Mouse (Mus musculus): Measurements from ENCODE around the gene Hs6st2. TPM values are rescaled to one million over a fixed set of nuclear protein-coding genes. Genes with fewer than 3 reads are reported as not detected.
A peak's percentile ranks its signal among the peaks of the same experiment; 100 is the strongest.

The Hs6st2 gene
- polyA plus RNA-seq, 1 experiment from 2014 or later, result 26.8 TPM

- Histone ChIP-seq H3K36me3 (ENCODE audit: control insufficient read depth, insufficient read depth, low read length) (no peaks in the 10 kb centered on the region), H3K9ac (ENCODE audit: low read depth, low read length) (no peak overlapping the region)
- ATAC-seq (ENCODE audit: low read depth), result no peak
Measured at GRCm38 (mm10) chrX:51606231-51606863, 75.3 kb downstream of the Hs6st2 start.

GRCm38 (mm10) chrX:51592751-51593150 lies 88.9 kb downstream of the Hs6st2 start:
- Histone ChIP-seq H3K4me1 (ENCODE audit: control insufficient read depth, insufficient read depth, low read length) (no peaks in the 10 kb centered on the region), H3K9ac (ENCODE audit: low read depth, low read length) (no peak overlapping the region), H3K36me3 (ENCODE audit: control insufficient read depth, insufficient read depth, low read length) (no peaks in the 10 kb centered on the region), H3K27me3 (replicated peaks; ENCODE audit: control insufficient read depth, insufficient read depth, low read length) (no peaks in the 10 kb centered on the region), H3K4me3 (ENCODE audit: low read depth, low read length) (no peak overlapping the region), H3K4me2 (ENCODE audit: low read depth, low read length) (no peak overlapping the region), H3K27ac (replicated peaks; ENCODE audit: low read depth, low read length) (no peak overlapping the region), H3K9me3 (ENCODE audit: control insufficient read depth, low read length) (0 out of 2 replicates have a peak, but pooled peaks cover 4% of the 10 kb centered on the region)
- ATAC-seq (ENCODE audit: low read depth), result no peak
- 91% methylated on average over 1 of the region's 1 CpGs for WGBS
- no peak for DNase-seq (ENCODE audit: low spot score)

More at GRCm38 (mm10) chrX:51606231-51606863, 75.3 kb downstream of the Hs6st2 start:
- DNase-seq (ENCODE audit: low spot score), result no peak
- Histone ChIP-seq H3K9me3 (ENCODE audit: control insufficient read depth, low read length) (no peaks in the 10 kb centered on the region), H3K4me1 (ENCODE audit: control insufficient read depth, insufficient read depth, low read length) (no peaks in the 10 kb centered on the region), H3K4me3 (ENCODE audit: low read depth, low read length) (no peak overlapping the region), H3K27ac (replicated peaks; ENCODE audit: low read depth, low read length) (no peak overlapping the region), H3K4me2 (ENCODE audit: low read depth, low read length) (no peak overlapping the region), H3K27me3 (replicated peaks; ENCODE audit: control insufficient read depth, insufficient read depth, low read length) (no peaks in the 10 kb centered on the region; the same call in 1 of the 2 replicates)
- WGBS, result 73% methylated on average over 6 of the region's 6 CpGs

DNA sequence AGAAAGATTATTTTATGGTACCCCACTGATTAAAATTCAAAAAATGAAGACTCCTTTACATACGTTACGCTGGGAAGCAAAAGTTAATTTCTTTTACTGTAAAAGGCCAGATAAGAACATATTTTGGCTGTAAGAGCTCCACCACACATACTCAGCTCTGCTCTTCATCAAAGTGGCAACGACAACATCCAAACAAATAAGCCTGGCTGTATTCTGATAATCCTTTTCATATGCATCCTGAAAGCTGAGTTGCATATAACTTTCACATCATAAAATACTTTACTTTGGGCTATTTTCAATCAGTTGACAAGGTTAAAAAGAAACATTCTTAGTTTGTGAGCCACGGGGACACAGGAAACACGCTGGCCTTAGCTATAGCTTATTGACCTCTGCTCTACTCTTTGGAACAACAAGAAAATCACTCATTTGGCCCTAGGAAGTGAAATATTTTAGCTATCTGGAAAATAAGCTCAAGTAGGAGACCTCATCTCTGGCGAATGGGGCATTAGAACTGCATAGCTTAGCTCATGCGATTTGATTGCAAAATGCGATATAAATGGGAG lies 91.1 kb downstream of the Hs6st2 start:
- Histone ChIP-seq H3K9ac (ENCODE audit: low read depth, low read length) (no peak overlapping the region), H3K27me3 (replicated peaks; ENCODE audit: control insufficient read depth, insufficient read depth, low read length) (no peaks in the 10 kb centered on the region), H3K9me3 (ENCODE audit: control insufficient read depth, low read length) (no peaks in the 10 kb centered on the region), H3K4me1 (ENCODE audit: control insufficient read depth, insufficient read depth, low read length) (no peaks in the 10 kb centered on the region), H3K4me3 (ENCODE audit: low read depth, low read length) (no peak overlapping the region), H3K36me3 (ENCODE audit: control insufficient read depth, insufficient read depth, low read length) (no peaks in the 10 kb centered on the region), H3K27ac (replicated peaks; ENCODE audit: low read depth, low read length) (no peak overlapping the region), H3K4me2 (ENCODE audit: low read depth, low read length) (no peak overlapping the region)
- 68% methylated on average over 8 of the region's 8 CpGs for WGBS
- ATAC-seq (ENCODE audit: low read depth) (no peak), DNase-seq (ENCODE audit: low spot score) (no peak)

DNA sequence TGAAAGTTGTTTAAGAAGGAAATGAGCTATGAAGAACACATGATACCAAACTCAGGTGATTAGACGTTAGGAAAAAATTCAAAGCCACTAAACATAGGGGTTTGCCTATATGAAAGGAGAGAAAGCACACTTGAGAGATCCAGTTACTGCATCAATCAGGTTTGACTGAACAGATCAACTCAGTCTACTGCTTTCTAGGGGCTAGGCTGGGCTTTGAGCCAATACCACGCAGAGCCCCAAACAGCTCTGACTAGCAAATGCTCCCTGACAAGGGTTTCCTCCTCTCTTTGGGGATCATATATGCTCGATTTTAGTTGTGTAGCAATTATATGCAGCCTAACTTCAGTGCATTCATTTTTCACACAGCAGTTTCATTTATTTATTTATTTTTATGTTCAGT lies 96.2 kb downstream of the Hs6st2 start:
- DNase-seq (ENCODE audit: low spot score) (peak; percentile 53), ATAC-seq (ENCODE audit: low read depth) (peak; percentile 53; the same call in 1 of the 2 replicates)
- H3K4me2 ChIP-seq (ENCODE audit: low read depth, low read length), result no peak overlapping the region
- H3K36me3 ChIP-seq (ENCODE audit: control insufficient read depth, insufficient read depth, low read length), result no peaks in the 10 kb centered on the region
- H3K4me1 ChIP-seq (ENCODE audit: control insufficient read depth, insufficient read depth, low read length), result no peaks in the 10 kb centered on the region; the same call in 1 of the 2 replicates
- H3K27ac ChIP-seq (replicated peaks; ENCODE audit: low read depth, low read length), result no peak overlapping the region
- H3K4me3 ChIP-seq (ENCODE audit: low read depth, low read length), result no peak overlapping the region
- 41% methylated on average over 3 of the region's 3 CpGs for WGBS
- no peak overlapping the region for H3K9ac ChIP-seq (ENCODE audit: low read depth, low read length)
- no peaks in the 10 kb centered on the region for H3K9me3 ChIP-seq (ENCODE audit: control insufficient read depth, low read length)
- no peaks in the 10 kb centered on the region; the same call in none of the 2 replicates for H3K27me3 ChIP-seq (replicated peaks; ENCODE audit: control insufficient read depth, insufficient read depth, low read length)

DNA sequence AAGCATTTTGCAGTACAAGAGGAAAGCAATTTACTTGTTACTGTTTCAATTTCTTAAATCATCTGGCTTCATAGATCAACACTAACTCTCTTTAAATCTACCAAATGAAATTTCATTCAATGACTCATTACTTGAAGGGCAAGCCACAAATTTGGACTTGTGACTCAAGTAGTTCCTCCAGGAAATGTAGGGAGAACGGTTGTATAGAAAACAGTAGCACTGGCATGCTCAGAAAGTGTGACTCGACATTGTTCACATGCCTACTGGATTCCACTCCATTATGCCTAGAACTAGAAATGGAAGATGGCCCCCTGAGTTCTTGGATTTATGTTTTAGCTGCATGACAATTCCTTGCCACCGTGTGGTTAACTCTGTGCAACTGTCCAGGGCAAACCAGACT lies 100.0 kb downstream of the Hs6st2 start:
- no peaks in the 10 kb centered on the region for H3K9me3 ChIP-seq (ENCODE audit: control insufficient read depth, low read length)
- H3K9ac ChIP-seq (ENCODE audit: low read depth, low read length), result no peak overlapping the region
- no peaks in the 10 kb centered on the region for H3K36me3 ChIP-seq (ENCODE audit: control insufficient read depth, insufficient read depth, low read length)
- H3K4me3 ChIP-seq (ENCODE audit: low read depth, low read length), result no peak overlapping the region
- no peaks in the 10 kb centered on the region; the same call in 1 of the 2 replicates for H3K4me1 ChIP-seq (ENCODE audit: control insufficient read depth, insufficient read depth, low read length)
- no peak for ATAC-seq (ENCODE audit: low read depth)
- 68% methylated on average over 3 of the region's 3 CpGs for WGBS
- H3K4me2 ChIP-seq (ENCODE audit: low read depth, low read length), result no peak overlapping the region
- DNase-seq (ENCODE audit: low spot score), result no peak
- no peaks in the 10 kb centered on the region; the same call in none of the 2 replicates for H3K27me3 ChIP-seq (replicated peaks; ENCODE audit: control insufficient read depth, insufficient read depth, low read length)
- no peak overlapping the region for H3K27ac ChIP-seq (replicated peaks; ENCODE audit: low read depth, low read length)

DNA sequence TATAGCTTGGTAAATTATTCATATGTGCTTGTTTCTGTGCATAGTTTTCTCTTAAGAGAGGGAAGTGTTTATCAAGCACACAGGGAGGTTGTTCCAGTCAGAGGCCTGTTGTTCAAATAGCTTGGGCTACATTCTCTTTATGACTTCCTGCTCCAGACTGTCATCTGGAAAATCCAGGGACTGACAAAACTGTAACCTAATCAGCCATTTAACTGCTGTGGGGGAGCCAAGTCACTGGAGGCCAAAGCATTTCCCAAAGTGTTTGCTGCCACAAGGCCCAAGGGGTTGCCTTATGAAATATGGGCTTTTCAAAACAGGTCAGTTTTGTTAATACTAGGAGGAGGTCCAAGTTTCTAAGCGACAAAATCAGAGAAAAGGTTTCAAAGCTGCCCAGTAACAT lies 119.8 kb downstream of the Hs6st2 start:
- Histone ChIP-seq H3K9me3 (ENCODE audit: control insufficient read depth, low read length) (no peaks in the 10 kb centered on the region), H3K4me1 (ENCODE audit: control insufficient read depth, insufficient read depth, low read length) (no peaks in the 10 kb centered on the region), H3K36me3 (ENCODE audit: control insufficient read depth, insufficient read depth, low read length) (no peaks in the 10 kb centered on the region), H3K27ac (replicated peaks; ENCODE audit: low read depth, low read length) (no peak overlapping the region), H3K9ac (ENCODE audit: low read depth, low read length) (no peak overlapping the region), H3K4me2 (ENCODE audit: low read depth, low read length) (no peak overlapping the region), H3K27me3 (replicated peaks; ENCODE audit: control insufficient read depth, insufficient read depth, low read length) (no peaks in the 10 kb centered on the region), H3K4me3 (ENCODE audit: low read depth, low read length) (no peak overlapping the region)
- ATAC-seq (ENCODE audit: low read depth) (no peak), DNase-seq (ENCODE audit: low spot score) (no peak)
- WGBS, result 71% methylated on average over 1 of the region's 1 CpGs

GRCm38 (mm10) chrX:51539626-51540025 lies 142.0 kb downstream of the Hs6st2 start:
- WGBS, result 75% methylated on average over 5 of the region's 5 CpGs
- no peak for ATAC-seq (ENCODE audit: low read depth)

DNA sequence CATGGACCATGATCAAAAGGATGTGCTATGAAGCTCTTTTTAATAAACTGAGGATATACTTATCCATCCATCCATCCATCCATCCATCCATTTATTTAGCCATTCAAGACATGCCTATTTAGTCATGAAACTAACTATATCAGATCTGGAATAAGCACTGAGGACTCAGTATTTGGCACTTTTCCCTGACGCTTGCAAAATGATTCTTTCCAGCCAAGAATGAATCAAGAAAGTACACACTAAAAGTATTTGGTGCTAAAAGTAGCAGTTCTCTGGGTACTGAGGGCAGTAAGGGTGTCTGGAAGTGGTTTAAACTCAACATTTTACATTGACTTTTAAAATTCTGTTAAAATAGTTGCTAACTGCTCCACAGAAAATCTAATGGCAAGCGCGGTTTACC lies 144.6 kb downstream of the Hs6st2 start:
- no peak overlapping the region for H3K27ac ChIP-seq (replicated peaks; ENCODE audit: low read depth, low read length)
- 75% methylated on average over 3 of the region's 3 CpGs for WGBS
- no peaks in the 10 kb centered on the region for H3K36me3 ChIP-seq (ENCODE audit: control insufficient read depth, insufficient read depth, low read length)
- no peak overlapping the region for H3K9ac ChIP-seq (ENCODE audit: low read depth, low read length)
- DNase-seq (ENCODE audit: low spot score) (peak; percentile 37), ATAC-seq (ENCODE audit: low read depth) (no peak)
- no peak overlapping the region for H3K4me3 ChIP-seq (ENCODE audit: low read depth, low read length)
- no peaks in the 10 kb centered on the region for H3K4me1 ChIP-seq (ENCODE audit: control insufficient read depth, insufficient read depth, low read length)
- H3K27me3 ChIP-seq (replicated peaks; ENCODE audit: control insufficient read depth, insufficient read depth, low read length), result no peaks in the 10 kb centered on the region; the same call in 1 of the 2 replicates
- no peaks in the 10 kb centered on the region for H3K9me3 ChIP-seq (ENCODE audit: control insufficient read depth, low read length)
- H3K4me2 ChIP-seq (ENCODE audit: low read depth, low read length), result no peak overlapping the region

More at GRCm38 (mm10) chrX:51539626-51540025, 142.0 kb downstream of the Hs6st2 start:
- no peak overlapping the region for H3K9ac ChIP-seq (ENCODE audit: low read depth, low read length)
- no peaks in the 10 kb centered on the region for H3K36me3 ChIP-seq (ENCODE audit: control insufficient read depth, insufficient read depth, low read length)
- no peak overlapping the region for H3K4me2 ChIP-seq (ENCODE audit: low read depth, low read length)
- DNase-seq (ENCODE audit: low spot score), result no peak
- H3K4me1 ChIP-seq (ENCODE audit: control insufficient read depth, insufficient read depth, low read length), result no peaks in the 10 kb centered on the region
- H3K9me3 ChIP-seq (ENCODE audit: control insufficient read depth, low read length), result no peaks in the 10 kb centered on the region
- no peak overlapping the region for H3K4me3 ChIP-seq (ENCODE audit: low read depth, low read length)
- H3K27ac ChIP-seq (replicated peaks; ENCODE audit: low read depth, low read length), result no peak overlapping the region
- no peaks in the 10 kb centered on the region; the same call in 1 of the 2 replicates for H3K27me3 ChIP-seq (replicated peaks; ENCODE audit: control insufficient read depth, insufficient read depth, low read length)

- no peaks in the 10 kb centered on the region for H3K9me3 ChIP-seq (ENCODE audit: control insufficient read depth, low read length)
- no peak overlapping the region for H3K27ac ChIP-seq (replicated peaks; ENCODE audit: low read depth, low read length)
- no peaks in the 10 kb centered on the region for H3K4me1 ChIP-seq (ENCODE audit: control insufficient read depth, insufficient read depth, low read length)
- no peak overlapping the region for H3K4me2 ChIP-seq (ENCODE audit: low read depth, low read length)
- no peak overlapping the region for H3K4me3 ChIP-seq (ENCODE audit: low read depth, low read length)
- ATAC-seq (ENCODE audit: low read depth), result no peak
- H3K9ac ChIP-seq (ENCODE audit: low read depth, low read length), result no peak overlapping the region
- no peaks in the 10 kb centered on the region for H3K27me3 ChIP-seq (replicated peaks; ENCODE audit: control insufficient read depth, insufficient read depth, low read length)
- DNase-seq (ENCODE audit: low spot score), result no peak
- no peaks in the 10 kb centered on the region for H3K36me3 ChIP-seq (ENCODE audit: control insufficient read depth, insufficient read depth, low read length)
- WGBS, result 85% methylated on average over 6 of the region's 6 CpGs
Measured at GRCm38 (mm10) chrX:51535226-51535625, 146.4 kb downstream of the Hs6st2 start.
